Mouse (Mus musculus) bone marrow, adult 2 months (tissue): ENCODE measurements around the gene Phxr2.

Experiments used
- CTCF ChIP-seq: fragments of 200-500 bp; IDR thresholded peaks from 2 replicates; pipeline ENCODE4 v1.5.1; 2011; ENCODE audit warnings: low read length, control low read depth; ENCODE audit not compliant: control insufficient read depth, insufficient read depth
- POLR2A ChIP-seq: fragments of 200-500 bp; IDR thresholded peaks from 2 replicates; pipeline ENCODE4 v1.6.1; 2011; ENCODE audit warnings: low read depth, mild to moderate bottlenecking, control low read depth, low read length, borderline replicate concordance; ENCODE audit not compliant: control insufficient read depth

- no peak for TF ChIP-seq CTCF
- no peak for TF ChIP-seq POLR2A
Observed at GRCm38 (mm10) chr10:99163002-99163401, 36.9 kb upstream of the Phxr2 start.
